Mouse (Mus musculus) v-Abl transformed pro-B cells (cell line): ENCODE measurements around the gene Mknk1.

Source experiments
- in situ Hi-C, 2 experiments: fragments of 400-800 bp; cut with MboI; formaldehyde crosslinking; loops; one replicate each; pipeline ENCODE4 v1.15.1; 2025; ENCODE audit not compliant: unreplicated experiment in 2 of 2

Mknk1 gene

GRCm38 (mm10) chr4:115881183-115881582, 42.2 kb downstream of the Mknk1 start:
- in situ Hi-C loops, result no loop called here

- in situ Hi-C loops, result no loop called here
Measured at GRCm38 (mm10) chr4:115882195-115882594, 43.2 kb downstream of the Mknk1 start.

GRCm38 (mm10) chr4:115884022-115884421, 45.0 kb downstream of the Mknk1 start, which contains the start of gene Kncn:
Kncn (plus strand) TSS chr4:115884400.
- in situ Hi-C loops, result no loop called here

GRCm38 (mm10) chr4:115885846-115886245, 46.8 kb downstream of the Mknk1 start:
- in situ Hi-C loops, result no loop called here

GRCm38 (mm10) chr4:115886875-115887274, 47.9 kb downstream of the Mknk1 start:
- in situ Hi-C loops, result no loop called here

GRCm38 (mm10) chr4:115890066-115890465, 51.1 kb downstream of the Mknk1 start:
- in situ Hi-C loops, result no loop called here

- in situ Hi-C loops, result no loop called here
Measured at GRCm38 (mm10) chr4:115890553-115890952, 51.6 kb downstream of the Mknk1 start, which contains the start of gene 6430628N08Rik. 6430628N08Rik (plus strand) TSS chr4:115890665.

GRCm38 (mm10) chr4:115894281-115894680, 55.3 kb downstream of the Mknk1 start:
- in situ Hi-C loops, result no loop called here

- in situ Hi-C loops, result loop anchor here in 1 of 2 experiments (5.0 kb wide), 1 partner anchor 166 kb away; no protein-coding TSS in a partner anchor
Measured at GRCm38 (mm10) chr4:115897901-115898631, 59.1 kb downstream of the Mknk1 start.

- in situ Hi-C loops, result loop anchor here (5.0 to 10.0 kb wide), 3 partner anchors 79 to 172 kb away; partner anchors contain the start of genes Lrrc41 (in 1 of the 2) and Uqcrh (in 1 of the 2)
Measured at GRCm38 (mm10) chr4:115902816-115903215, 63.8 kb downstream of the Mknk1 start.

- in situ Hi-C loops, result loop anchor here (5.0 to 10.0 kb wide), 3 partner anchors 78 to 170 kb away; partner anchors contain the start of genes Lrrc41 (in 1 of the 2) and Uqcrh (in 1 of the 2)
Measured at GRCm38 (mm10) chr4:115904375-115904774, 65.4 kb downstream of the Mknk1 start.

GRCm38 (mm10) chr4:115905701-115906100, 66.7 kb downstream of the Mknk1 start:
- in situ Hi-C loops, result loop anchor here in 1 of 2 experiments (10.0 kb wide), 2 partner anchors 139 to 169 kb away; partner anchors contain the start of genes Lrrc41 and Uqcrh

GRCm38 (mm10) chr4:115906791-115907190, 67.8 kb downstream of the Mknk1 start:
- in situ Hi-C loops, result loop anchor here in 1 of 2 experiments (10.0 kb wide), 2 partner anchors 138 to 168 kb away; partner anchors contain the start of genes Lrrc41 and Uqcrh

- in situ Hi-C loops, result loop anchor here in 1 of 2 experiments (10.0 kb wide), 2 partner anchors 137 to 167 kb away; partner anchors contain the start of genes Lrrc41 and Uqcrh
Measured at GRCm38 (mm10) chr4:115907994-115908393, 69.0 kb downstream of the Mknk1 start.

GRCm38 (mm10) chr4:115908641-115909040, 69.6 kb downstream of the Mknk1 start:
- in situ Hi-C loops, result loop anchor here in 1 of 2 experiments (10.0 kb wide), 2 partner anchors 136 to 166 kb away; partner anchors contain the start of genes Lrrc41 and Uqcrh

GRCm38 (mm10) chr4:115911586-115911985, 72.6 kb downstream of the Mknk1 start:
- in situ Hi-C loops, result no loop called here

- in situ Hi-C loops, result no loop called here
Measured at GRCm38 (mm10) chr4:115919911-115920310, 80.9 kb downstream of the Mknk1 start.

GRCm38 (mm10) chr4:115922688-115923087, 83.7 kb downstream of the Mknk1 start:
- in situ Hi-C loops, result no loop called here

GRCm38 (mm10) chr4:115923262-115923880, 84.4 kb downstream of the Mknk1 start:
- in situ Hi-C loops, result no loop called here

GRCm38 (mm10) chr4:115927637-115928036, 88.6 kb downstream of the Mknk1 start:
- in situ Hi-C loops, result no loop called here
